Mouse (Mus musculus): ENCODE results near the gene Mrpl23. TPM values are rescaled to one million over a fixed set of nuclear protein-coding genes. Genes with fewer than 3 reads are reported as not detected.

Gene Mrpl23
- polyA plus RNA-seq, 1 experiment from 2014 or later, result 18.7 TPM

DNA sequence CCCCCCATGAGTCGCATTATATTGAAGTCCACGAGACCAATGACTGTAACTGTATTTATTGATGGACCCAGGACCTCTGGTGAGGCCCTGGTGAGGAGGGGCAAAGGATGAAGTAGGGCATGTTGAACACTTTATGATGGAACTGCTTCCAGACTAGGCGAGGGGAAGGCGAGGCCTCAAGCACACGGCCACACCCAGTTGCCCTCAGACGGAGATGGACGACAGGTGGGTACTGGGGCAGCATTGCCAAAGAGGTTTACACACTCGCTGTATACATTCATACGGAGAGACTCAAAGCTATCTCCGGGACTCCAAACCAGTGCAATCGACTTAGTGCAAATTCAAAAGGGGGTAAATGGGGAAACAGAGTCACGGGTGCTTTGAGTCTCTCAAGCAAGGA, 43.0 kb downstream of the Mrpl23 start:
- Histone ChIP-seq H3K27me3 (ENCODE audit: insufficient read depth, low read length) (no peaks in the 10 kb centered on the region), H3K4me3 (ENCODE audit: low read depth, low read length) (no peak overlapping the region), H3K36me3 (replicated peaks; ENCODE audit: insufficient read depth, low read length) (no peaks in the 10 kb centered on the region), H3K9me3 (ENCODE audit: low read length) (no peaks in the 10 kb centered on the region), H3K9ac (replicated peaks) (no peak overlapping the region; the same call in 1 of the 2 replicates), H3K4me1 (ENCODE audit: insufficient read depth) (peaks cover 21% of the 10 kb centered on the region), H3K27ac (ENCODE audit: low read depth) (peak overlapping the region; percentile 39; the same call in 1 of the 2 replicates), H3K4me2 (ENCODE audit: low read depth, low read length) (peak overlapping the region; percentile 59; the same call in 1 of the 2 replicates)
- DNase-seq (no peak), ATAC-seq (peak; percentile 3)
- 71% methylated on average over 12 of the region's 12 CpGs for WGBS (ENCODE audit: insufficient replicate concordance)
- TF ChIP-seq CTCF (IDR thresholded peaks at IDR 0.05; ENCODE audit: low read depth), result no peak
- no peak for TF ChIP-seq EP300 (IDR thresholded peaks at IDR 0.05; ENCODE audit: low read depth)

DNA sequence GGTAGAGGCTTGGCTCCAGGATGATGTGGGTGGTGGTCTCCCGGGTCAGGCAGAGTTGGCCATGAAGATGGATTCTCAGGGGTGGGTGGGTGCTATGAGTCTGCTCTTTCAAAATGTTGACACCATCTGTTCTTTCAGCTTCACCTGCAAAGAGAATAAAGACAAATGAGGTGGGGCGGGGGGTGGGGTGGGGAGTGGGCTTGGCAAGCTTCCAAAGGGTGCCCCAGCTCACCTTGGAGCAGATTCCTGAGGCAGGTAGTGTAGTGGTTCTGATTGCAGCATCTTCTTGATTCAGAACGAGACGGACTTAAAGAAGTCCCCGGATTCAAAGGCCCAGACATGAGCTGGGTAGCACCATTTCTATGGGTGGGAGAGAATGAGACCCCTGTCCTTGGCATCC, 43.5 kb downstream of the Mrpl23 start:
- no peak for TF ChIP-seq CTCF (IDR thresholded peaks at IDR 0.05; ENCODE audit: low read depth)
- TF ChIP-seq EP300 (IDR thresholded peaks at IDR 0.05; ENCODE audit: low read depth), result no peak
- peak overlapping the region; percentile 46 for H3K4me3 ChIP-seq (ENCODE audit: low read depth, low read length)
- peaks cover 19% of the 10 kb centered on the region for H3K4me1 ChIP-seq (ENCODE audit: insufficient read depth)

DNA sequence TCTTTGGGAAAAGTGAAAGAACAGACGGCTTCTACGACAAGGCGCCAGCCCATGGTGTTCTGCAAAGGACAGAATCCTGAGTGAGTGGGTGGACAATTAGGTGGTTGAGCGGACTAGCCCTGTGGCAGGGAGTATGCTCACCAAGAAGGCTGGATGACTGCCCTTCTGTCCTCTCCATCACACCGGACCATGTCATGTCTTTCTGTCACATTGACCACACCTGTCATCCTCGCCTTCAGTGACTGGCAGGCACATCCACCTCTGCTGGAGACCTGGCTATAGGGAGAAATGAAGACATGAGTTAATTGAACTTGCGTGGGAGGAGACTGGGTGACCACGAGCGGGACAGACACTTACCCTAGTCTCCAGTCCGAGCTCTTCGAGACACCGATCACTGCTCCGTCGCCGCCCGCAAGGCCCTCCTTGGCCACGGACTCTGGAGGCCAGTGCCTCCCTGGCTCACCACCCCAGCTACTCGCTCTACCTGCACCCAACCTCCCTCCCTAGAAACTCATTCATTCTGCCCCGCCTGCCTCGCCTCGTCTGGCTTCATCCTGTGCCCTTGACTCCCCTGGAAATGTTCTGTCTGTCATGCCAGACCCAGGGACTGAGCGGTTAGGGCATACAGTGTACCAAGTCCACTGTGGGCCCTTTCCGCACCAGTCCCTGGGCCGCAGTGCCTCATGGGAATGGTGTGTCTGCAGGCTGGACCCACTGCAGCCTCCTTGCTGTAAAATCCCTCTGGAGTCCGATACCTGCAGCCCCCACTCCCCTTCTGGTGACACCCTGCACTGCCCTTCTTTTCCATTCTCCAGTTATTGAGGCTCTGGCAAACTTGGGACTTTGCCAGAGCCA, 44.2 kb downstream of the Mrpl23 start:
- peak overlapping the region; percentile 69 for H3K27ac ChIP-seq (ENCODE audit: low read depth)
- 72% methylated on average over 22 of the region's 25 CpGs for WGBS (ENCODE audit: insufficient replicate concordance)
- H3K36me3 ChIP-seq (replicated peaks; ENCODE audit: insufficient read depth, low read length), result no peaks in the 10 kb centered on the region
- DNase-seq (peak; percentile 20), ATAC-seq (no peak)
- TF ChIP-seq EP300 (IDR thresholded peaks at IDR 0.05; ENCODE audit: low read depth), result no peak
- TF ChIP-seq CTCF (IDR thresholded peaks at IDR 0.05; ENCODE audit: low read depth), result no peak
- peak overlapping the region; percentile 59 for H3K4me2 ChIP-seq (ENCODE audit: low read depth, low read length)
- peaks cover 13% of the 10 kb centered on the region for H3K4me1 ChIP-seq (ENCODE audit: insufficient read depth)
- no peaks in the 10 kb centered on the region for H3K9me3 ChIP-seq (ENCODE audit: low read length)
- peak overlapping the region; percentile 46 for H3K4me3 ChIP-seq (ENCODE audit: low read depth, low read length)
- peak overlapping the region; percentile 59 for H3K9ac ChIP-seq (replicated peaks)
- no peaks in the 10 kb centered on the region for H3K27me3 ChIP-seq (ENCODE audit: insufficient read depth, low read length)

More for the DNA sequence above, 43.5 kb downstream of the Mrpl23 start:
- Histone ChIP-seq H3K36me3 (replicated peaks; ENCODE audit: insufficient read depth, low read length) (no peaks in the 10 kb centered on the region), H3K9me3 (ENCODE audit: low read length) (no peaks in the 10 kb centered on the region), H3K27ac (ENCODE audit: low read depth) (peak overlapping the region; percentile 69), H3K4me2 (ENCODE audit: low read depth, low read length) (peak overlapping the region; percentile 59), H3K9ac (replicated peaks) (peak overlapping the region; percentile 59), H3K27me3 (ENCODE audit: insufficient read depth, low read length) (no peaks in the 10 kb centered on the region)
- DNase-seq (peak; percentile 22), ATAC-seq (no peak)
- WGBS (ENCODE audit: insufficient replicate concordance), result 68% methylated on average over 5 of the region's 5 CpGs

- peak overlapping the region; percentile 59 for H3K9ac ChIP-seq (replicated peaks)
- peaks cover 5% of the 10 kb centered on the region; the same call in 1 of the 2 replicates for H3K4me1 ChIP-seq (ENCODE audit: insufficient read depth)
- DNase-seq (peak; percentile 71), ATAC-seq (peak; percentile 66)
- 34% methylated on average over 25 of the region's 26 CpGs for whole genome bisulfite sequencing (ENCODE audit: insufficient replicate concordance)
- no peaks in the 10 kb centered on the region for H3K9me3 ChIP-seq (ENCODE audit: low read length)
- no peak for TF ChIP-seq EP300 (IDR thresholded peaks at IDR 0.05; ENCODE audit: low read depth)
- TF ChIP-seq CTCF (IDR thresholded peaks at IDR 0.05; ENCODE audit: low read depth), result no peak
- H3K4me2 ChIP-seq (ENCODE audit: low read depth, low read length), result peak overlapping the region; percentile 59
- no peaks in the 10 kb centered on the region for H3K36me3 ChIP-seq (replicated peaks; ENCODE audit: insufficient read depth, low read length)
- H3K27me3 ChIP-seq (ENCODE audit: insufficient read depth, low read length), result no peaks in the 10 kb centered on the region
- peak overlapping the region; percentile 69 for H3K27ac ChIP-seq (ENCODE audit: low read depth)
- peak overlapping the region; percentile 46 for H3K4me3 ChIP-seq (ENCODE audit: low read depth, low read length)
Observed at GRCm38 (mm10) chr7:142577806-142578423, 45.4 kb downstream of the Mrpl23 start.

GRCm38 (mm10) chr7:142579069-142579468, 46.6 kb downstream of the Mrpl23 start:
- Histone ChIP-seq H3K27ac (ENCODE audit: low read depth) (0 out of 2 replicates have a peak overlapping the region, but pooled peaks have one; percentile 69), H3K36me3 (replicated peaks; ENCODE audit: insufficient read depth, low read length) (no peaks in the 10 kb centered on the region), H3K27me3 (ENCODE audit: insufficient read depth, low read length) (no peaks in the 10 kb centered on the region), H3K4me1 (ENCODE audit: insufficient read depth) (0 out of 2 replicates have a peak, but pooled peaks cover 3% of the 10 kb centered on the region), H3K4me2 (ENCODE audit: low read depth, low read length) (no peak overlapping the region), H3K9ac (replicated peaks) (no peak overlapping the region), H3K9me3 (ENCODE audit: low read length) (no peaks in the 10 kb centered on the region), H3K4me3 (ENCODE audit: low read depth, low read length) (no peak overlapping the region)
- no peak for TF ChIP-seq CTCF (IDR thresholded peaks at IDR 0.05; ENCODE audit: low read depth)
- no peak for TF ChIP-seq EP300 (IDR thresholded peaks at IDR 0.05; ENCODE audit: low read depth)
- DNase-seq (no peak), ATAC-seq (no peak)
- WGBS (ENCODE audit: insufficient replicate concordance), result 69% methylated on average over 5 of the region's 5 CpGs

Measured in liver, postnatal 0 days (tissue).